Mouse (Mus musculus): ENCODE measurements around the gene Kntc1. TPM values are rescaled to one million over a fixed set of nuclear protein-coding genes. Genes with fewer than 3 reads are reported as not detected.

The Kntc1 gene
- total RNA-seq, 1 experiment from 2014 or later = 0.12 TPM

DNA sequence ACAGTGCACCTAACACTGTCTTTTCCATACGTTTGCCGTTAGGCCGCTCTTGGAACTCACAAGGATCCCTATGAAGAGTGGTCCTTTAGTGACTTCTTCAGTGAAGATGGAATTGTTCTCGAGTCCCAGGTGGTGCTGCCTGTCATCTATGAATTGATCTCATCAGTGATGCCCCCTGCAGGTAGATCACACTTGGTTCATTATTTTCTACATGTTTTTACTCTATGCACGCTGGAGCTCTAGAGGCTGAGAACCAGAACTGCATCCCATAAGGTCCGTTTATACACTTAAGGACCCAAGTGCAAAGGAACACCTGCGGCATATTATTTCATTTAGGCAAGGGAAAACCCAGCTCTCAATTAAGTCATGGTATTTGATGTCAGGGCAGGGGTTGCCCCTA is 39.5 kb downstream of the Kntc1 start:
- ATAC-seq (ENCODE audit: extremely low read depth, insufficient number of reproducible peaks, low FRiP score, poor library complexity, severe bottlenecking) = no peak

DNA sequence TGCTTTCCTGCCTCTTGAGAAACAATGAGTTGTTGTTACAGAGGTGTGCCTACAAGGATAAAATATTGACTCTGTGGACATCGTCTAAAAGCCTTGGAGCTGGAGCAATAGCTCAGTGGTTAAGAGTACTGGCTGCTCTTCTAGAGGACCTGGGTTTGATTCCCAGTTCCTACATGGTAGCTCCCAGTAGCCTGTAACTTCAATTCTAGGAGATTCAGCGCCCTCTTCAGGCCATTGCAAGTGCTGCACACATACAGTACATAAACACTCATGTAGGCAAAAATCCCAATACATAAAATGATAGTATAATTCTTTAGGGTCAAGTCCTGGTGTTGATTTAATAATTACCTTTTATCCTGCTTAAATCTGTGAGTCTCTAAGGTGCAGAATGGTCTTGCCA is 43.6 kb downstream of the Kntc1 start:
- ATAC-seq (ENCODE audit: extremely low read depth, insufficient number of reproducible peaks, low FRiP score, poor library complexity, severe bottlenecking) = no peak

GRCm38 (mm10) chr5:123806334-123806733 is 56.8 kb downstream of the Kntc1 start:
- no peak for ATAC-seq (ENCODE audit: extremely low read depth, insufficient number of reproducible peaks, low FRiP score, poor library complexity, severe bottlenecking)

DNA sequence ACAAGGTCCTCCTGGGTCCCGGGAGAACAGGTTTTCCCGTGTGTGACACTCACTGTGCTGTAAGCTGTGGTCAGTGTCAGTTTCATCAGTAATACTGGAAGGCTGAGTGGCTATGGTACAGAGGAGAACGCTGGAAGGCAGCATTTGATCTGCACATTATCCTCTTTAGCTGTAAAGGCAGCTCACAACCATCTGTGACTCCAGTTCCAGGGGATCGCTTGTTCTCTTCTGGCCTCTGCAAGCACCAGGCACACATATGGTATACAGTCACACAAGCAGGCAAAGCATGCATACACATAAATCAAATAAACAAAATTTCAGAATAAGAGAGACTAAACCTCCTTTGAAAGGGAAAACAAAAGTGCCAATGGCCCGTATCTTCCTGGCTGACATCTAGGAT is 59.0 kb downstream of the Kntc1 start:
- ATAC-seq (ENCODE audit: extremely low read depth, insufficient number of reproducible peaks, low FRiP score, poor library complexity, severe bottlenecking) = no peak

- ATAC-seq (ENCODE audit: extremely low read depth, insufficient number of reproducible peaks, low FRiP score, poor library complexity, severe bottlenecking) = no peak
Observed at GRCm38 (mm10) chr5:123809156-123809555, 59.6 kb downstream of the Kntc1 start.

GRCm38 (mm10) chr5:123816891-123817290 is 67.4 kb downstream of the Kntc1 start:
- no peak for ATAC-seq (ENCODE audit: extremely low read depth, insufficient number of reproducible peaks, low FRiP score, poor library complexity, severe bottlenecking)

GRCm38 (mm10) chr5:123818941-123819577 is 69.5 kb downstream of the Kntc1 start:
- no peak for ATAC-seq (ENCODE audit: extremely low read depth, insufficient number of reproducible peaks, low FRiP score, poor library complexity, severe bottlenecking)

DNA sequence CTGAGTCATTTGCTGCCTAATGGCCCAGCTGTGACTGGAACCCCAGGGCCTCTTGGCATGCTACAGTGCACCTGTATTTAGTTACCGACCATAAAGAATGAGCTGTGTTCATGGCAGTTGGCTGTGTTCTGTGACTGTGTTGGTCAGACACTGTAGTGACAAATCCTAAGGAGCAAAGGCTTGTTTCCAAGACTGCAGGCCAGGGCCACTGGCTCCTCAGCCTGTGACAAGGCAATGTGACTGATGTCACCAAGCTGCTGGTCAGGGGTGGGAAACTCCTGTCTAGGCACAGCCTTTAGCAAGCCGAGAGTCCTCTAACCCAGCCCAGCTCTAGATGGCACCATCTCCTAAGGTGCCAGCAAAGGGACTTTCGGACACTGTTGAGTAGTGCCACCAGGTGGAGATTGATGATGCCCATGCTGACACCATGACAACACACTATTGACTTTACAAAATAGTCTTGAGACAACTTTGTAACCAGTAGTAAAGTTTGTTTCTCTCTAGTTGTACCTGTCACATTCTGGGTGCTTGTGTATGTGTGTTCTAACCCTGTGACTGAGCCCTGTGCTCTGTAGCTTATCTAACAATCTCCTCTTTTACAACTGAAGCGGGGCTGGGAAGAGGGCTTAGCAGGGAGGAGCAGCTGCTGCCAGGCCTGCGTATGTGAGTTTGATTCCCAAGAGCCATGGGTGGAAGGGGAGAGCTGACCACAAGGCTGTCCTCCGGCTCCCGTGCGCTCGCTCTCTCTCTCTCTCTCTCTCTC is 71.2 kb downstream of the Kntc1 start:
- ATAC-seq (ENCODE audit: extremely low read depth, insufficient number of reproducible peaks, low FRiP score, poor library complexity, severe bottlenecking) = peak; percentile 62; the same call in 1 of the 2 replicates

DNA sequence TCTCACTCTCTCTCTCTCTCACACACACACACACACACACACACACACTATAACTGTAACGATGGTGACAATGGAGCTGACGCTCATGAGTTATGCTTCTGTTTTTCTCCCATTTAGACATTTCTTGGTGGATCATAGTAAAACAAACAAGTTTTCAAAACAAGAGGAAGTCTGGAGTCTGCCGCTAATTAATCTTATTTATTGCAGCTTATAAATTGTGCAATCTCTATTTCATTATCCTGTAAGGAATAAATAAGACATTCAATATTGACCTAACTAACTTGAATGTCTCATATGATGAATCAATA is 71.7 kb downstream of the Kntc1 start:
- no peak for ATAC-seq (ENCODE audit: extremely low read depth, insufficient number of reproducible peaks, low FRiP score, poor library complexity, severe bottlenecking)

DNA sequence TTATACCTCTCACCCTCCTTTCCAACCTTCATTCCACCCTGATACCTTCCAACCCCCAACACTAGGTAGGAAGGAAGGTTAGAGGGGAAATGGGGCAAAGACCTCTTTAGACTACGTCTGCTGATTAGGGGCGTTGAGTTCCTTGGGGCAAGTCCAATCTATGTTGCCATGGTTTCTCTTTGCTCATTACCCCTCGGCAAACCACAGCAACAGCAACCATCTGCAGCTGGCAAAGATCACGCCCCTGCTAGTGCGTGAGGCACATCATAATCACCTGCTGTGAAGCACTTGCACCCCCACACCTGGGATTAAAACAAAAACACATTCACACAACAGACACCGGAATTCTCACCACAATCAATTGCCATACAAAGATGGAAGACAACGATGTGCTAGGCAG is 73.2 kb downstream of the Kntc1 start:
- ATAC-seq (ENCODE audit: extremely low read depth, insufficient number of reproducible peaks, low FRiP score, poor library complexity, severe bottlenecking) = no peak

GRCm38 (mm10) chr5:123827659-123828091 is 78.2 kb downstream of the Kntc1 start:
- ATAC-seq (ENCODE audit: extremely low read depth, insufficient number of reproducible peaks, low FRiP score, poor library complexity, severe bottlenecking) = no peak

GRCm38 (mm10) chr5:123832309-123832708 is 82.8 kb downstream of the Kntc1 start:
- ATAC-seq (ENCODE audit: extremely low read depth, insufficient number of reproducible peaks, low FRiP score, poor library complexity, severe bottlenecking) = peak; percentile 91

- no peak for ATAC-seq (ENCODE audit: extremely low read depth, insufficient number of reproducible peaks, low FRiP score, poor library complexity, severe bottlenecking)
Observed at GRCm38 (mm10) chr5:123834836-123835235, 85.3 kb downstream of the Kntc1 start.

- no peak for ATAC-seq (ENCODE audit: extremely low read depth, insufficient number of reproducible peaks, low FRiP score, poor library complexity, severe bottlenecking)
Observed at GRCm38 (mm10) chr5:123837371-123837770, 87.9 kb downstream of the Kntc1 start.

DNA sequence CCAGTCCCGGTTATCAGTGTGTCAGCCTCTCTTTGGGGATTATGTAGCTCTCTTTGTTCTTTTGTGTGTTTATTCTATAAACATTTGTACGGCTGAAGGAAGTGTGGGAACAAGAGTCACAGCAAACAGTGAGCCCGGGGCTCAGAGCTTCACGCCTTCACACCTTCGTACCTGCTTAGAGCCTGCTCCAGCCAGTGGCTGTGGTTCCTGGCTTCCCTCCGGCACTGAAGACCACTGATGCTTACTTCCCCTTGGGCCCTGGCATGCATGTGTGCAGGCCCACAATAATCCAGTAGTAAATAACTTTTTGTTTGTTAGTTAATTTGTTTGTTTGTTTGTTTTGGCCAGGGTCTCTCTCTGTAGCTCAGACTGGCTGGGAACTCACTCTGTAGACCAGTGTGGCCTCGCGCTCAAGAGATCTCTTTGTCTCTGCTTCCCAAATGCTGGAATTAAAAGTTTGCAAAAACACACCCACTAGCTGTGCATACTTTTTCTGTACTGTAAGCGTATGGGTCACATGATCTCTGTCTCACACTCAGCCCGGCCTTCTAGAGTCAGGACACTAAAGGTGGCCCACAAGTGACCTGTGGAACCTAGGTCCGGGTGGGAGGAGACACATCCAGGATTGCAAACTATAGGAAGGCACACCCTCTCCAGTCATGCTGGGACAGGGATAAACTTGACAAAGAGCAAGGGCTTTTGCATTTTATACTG is 92.9 kb downstream of the Kntc1 start:
- no peak for ATAC-seq (ENCODE audit: extremely low read depth, insufficient number of reproducible peaks, low FRiP score, poor library complexity, severe bottlenecking)

- ATAC-seq (ENCODE audit: extremely low read depth, insufficient number of reproducible peaks, low FRiP score, poor library complexity, severe bottlenecking) = no peak
Observed at GRCm38 (mm10) chr5:123842935-123843282, 93.4 kb downstream of the Kntc1 start.

GRCm38 (mm10) chr5:123843816-123844215 is 94.3 kb downstream of the Kntc1 start:
- no peak for ATAC-seq (ENCODE audit: extremely low read depth, insufficient number of reproducible peaks, low FRiP score, poor library complexity, severe bottlenecking)

DNA sequence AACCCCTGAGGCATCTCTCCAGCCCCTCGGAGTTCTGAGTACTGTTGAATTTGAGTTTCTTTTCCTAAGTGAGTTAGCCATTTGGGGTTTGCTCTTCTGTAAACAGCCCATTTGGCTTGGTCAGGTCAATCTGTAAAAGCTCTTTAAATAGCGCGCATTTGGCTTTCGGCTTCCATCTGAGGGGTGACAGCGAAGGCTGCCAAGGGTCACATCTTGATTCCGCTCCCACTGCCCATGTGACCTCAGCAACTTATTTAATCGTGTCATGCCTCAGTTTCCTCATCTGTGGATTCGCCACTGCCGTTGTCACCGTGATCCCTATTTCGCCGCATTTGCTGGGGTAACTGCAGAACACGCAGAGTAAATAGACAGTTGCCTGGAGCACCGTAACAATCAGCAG is 94.8 kb downstream of the Kntc1 start:
- no peak for ATAC-seq (ENCODE audit: extremely low read depth, insufficient number of reproducible peaks, low FRiP score, poor library complexity, severe bottlenecking)

DNA sequence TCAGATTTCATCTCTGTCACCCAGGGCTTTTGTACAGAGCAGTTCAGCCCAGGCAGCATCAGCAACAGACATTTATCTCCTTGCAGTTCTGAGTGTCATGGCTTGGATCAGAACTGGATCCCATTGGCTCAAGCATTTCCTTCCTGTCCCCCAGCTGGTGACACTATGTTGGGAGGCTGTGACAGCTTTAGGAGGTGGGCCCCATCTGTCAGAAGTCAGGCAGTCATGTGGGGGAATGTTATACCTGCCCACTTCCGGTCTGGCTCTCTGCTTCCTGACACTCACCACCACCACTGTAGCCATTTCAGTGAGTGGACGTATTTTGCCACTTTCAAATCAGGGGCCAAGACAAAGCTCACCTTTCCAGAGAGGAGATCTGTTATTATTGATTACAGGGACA is 101.9 kb downstream of the Kntc1 start:
- ATAC-seq (ENCODE audit: extremely low read depth, insufficient number of reproducible peaks, low FRiP score, poor library complexity, severe bottlenecking) = no peak

GRCm38 (mm10) chr5:123853877-123854504 is 104.5 kb downstream of the Kntc1 start:
- ATAC-seq (ENCODE audit: extremely low read depth, insufficient number of reproducible peaks, low FRiP score, poor library complexity, severe bottlenecking) = no peak

Measured in neutrophil, adult 5-6 weeks (primary cell).